Mouse (Mus musculus) inflammation-experienced regulatory T-cells, adult 16 weeks (primary cell): ENCODE data around the gene Hif3a. TPM values are rescaled to one million over a fixed set of nuclear protein-coding genes. Genes with fewer than 3 reads are reported as not detected.

Experiments used
- polyA plus RNA-seq: library from polyadenylated mRNA; unstranded; fragments of 100-300 nt; shearing (Covaris generic); gene quantifications from one replicate; pipeline ENCODE4 v1.2.1, GENCODE M21; 2017

Hif3a gene
- 1.5 TPM for polyA plus RNA-seq

GRCm38 (mm10) chr7:17062389-17062788 lies at the start of gene Hif3a:
Hif3a (minus strand) TSS chr7:17062427.

GRCm38 (mm10) chr7:17073904-17074615 lies 11.8 kb upstream of the Hif3a start, which contains the start of gene Psg16:
Psg16 (plus strand) TSS chr7:17074040.

GRCm38 (mm10) chr7:17027588-17028343 lies 34.5 kb downstream of the Hif3a start, which contains the start of gene Ppp5c:
Ppp5c (minus strand) TSS chr7:17027924.

DNA sequence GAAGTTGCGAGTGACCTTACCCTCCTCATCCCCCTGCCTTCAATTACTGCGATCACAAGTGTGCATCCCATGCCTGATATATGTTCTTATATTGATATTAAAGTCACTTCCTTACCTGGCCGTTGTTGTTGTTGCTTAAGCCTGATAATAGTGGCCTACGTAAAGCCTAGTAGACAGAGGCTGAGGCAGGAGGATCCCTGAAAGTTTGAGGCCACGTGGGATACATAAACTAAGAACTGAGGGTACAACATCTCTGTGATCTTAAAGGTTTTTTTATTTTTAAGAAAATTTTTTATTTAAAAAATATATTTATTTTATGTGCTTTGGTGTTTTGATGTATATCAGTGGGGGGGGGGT lies 69.8 kb downstream of the Hif3a start, which contains the start of gene Ccdc8:
Ccdc8 (plus strand) TSS at position 258 of the 357 bp plus-strand sequence.

GRCm38 (mm10) chr7:16982859-16983568 lies 79.2 kb downstream of the Hif3a start, which contains the start of gene Gm42372:
Gm42372 (plus strand) TSS chr7:16983086.

Other genes with a start within 250 kb of the Hif3a start
- gene Strn4, start 246.5 kb downstream of the Hif3a start, polyA plus RNA-seq, result 25.3 TPM
- 6.5 TPM for gene Fkrp, start 245.7 kb downstream of the Hif3a start, polyA plus RNA-seq
- gene Prkd2, start 219.5 kb downstream of the Hif3a start, polyA plus RNA-seq, result 242 TPM
- gene Dact3, start 187.1 kb downstream of the Hif3a start, polyA plus RNA-seq, result not detected
- not detected for gene Gng8, start 170.6 kb downstream of the Hif3a start, polyA plus RNA-seq
- 8.3 TPM for gene Ptgir, start 155.9 kb downstream of the Hif3a start, polyA plus RNA-seq
- gene Calm3, start 138.3 kb downstream of the Hif3a start, polyA plus RNA-seq, result 71.9 TPM
- not detected for gene Pnmal2, start 117.7 kb downstream of the Hif3a start, polyA plus RNA-seq
- gene Pnmal1, start 102.7 kb downstream of the Hif3a start, polyA plus RNA-seq, result not detected
- 5.4 TPM for gene Gm42372, start 79.3 kb downstream of the Hif3a start, polyA plus RNA-seq
- 0.12 TPM for gene Ccdc8, start 69.7 kb downstream of the Hif3a start, polyA plus RNA-seq
- 141 TPM for gene Ppp5c, start 34.5 kb downstream of the Hif3a start, polyA plus RNA-seq
- 0.71 TPM for gene Psg16, start 11.6 kb upstream of the Hif3a start, polyA plus RNA-seq
- not detected for gene Ceacam3, start 87.9 kb upstream of the Hif3a start, polyA plus RNA-seq
- gene Psg29, start 141.1 kb upstream of the Hif3a start, polyA plus RNA-seq, result not detected